Mouse (Mus musculus): ENCODE measurements around the gene Gm28308. TPM values are rescaled to one million over a fixed set of nuclear protein-coding genes. Genes with fewer than 3 reads are reported as not detected.

Gene Gm28308
- polyA plus RNA-seq, 1 experiment from 2014 or later = not detected

- H3K36me3 ChIP-seq (ENCODE audit: control insufficient read depth, insufficient read depth, low read length) = no peaks in the 10 kb centered on the region
- H3K4me3 ChIP-seq (ENCODE audit: low read length) = peak overlapping the region; percentile 35
- H3K27me3 ChIP-seq (replicated peaks; ENCODE audit: control insufficient read depth, insufficient read depth, low read length) = peaks cover 76% of the 10 kb centered on the region
- H3K9me3 ChIP-seq (ENCODE audit: control insufficient read depth, low read length) = no peaks in the 10 kb centered on the region
- H3K9ac ChIP-seq (ENCODE audit: low read depth, low read length) = peak overlapping the region; percentile 37
- H3K4me2 ChIP-seq (ENCODE audit: low read depth, low read length) = 0 out of 2 replicates have a peak overlapping the region, but pooled peaks have one; percentile 3
- WGBS = 1% methylated on average over 65 of the region's 68 CpGs
- H3K27ac ChIP-seq (ENCODE audit: low read length) = peak overlapping the region; percentile 34; the same call in 1 of the 2 replicates
- H3K4me1 ChIP-seq (ENCODE audit: control insufficient read depth, insufficient read depth, low read length) = no peaks in the 10 kb centered on the region
- ATAC-seq = no peak
Measured at GRCm38 (mm10) chr6:52234428-52235140, 21.4 kb upstream of the Gm28308 start.

DNA sequence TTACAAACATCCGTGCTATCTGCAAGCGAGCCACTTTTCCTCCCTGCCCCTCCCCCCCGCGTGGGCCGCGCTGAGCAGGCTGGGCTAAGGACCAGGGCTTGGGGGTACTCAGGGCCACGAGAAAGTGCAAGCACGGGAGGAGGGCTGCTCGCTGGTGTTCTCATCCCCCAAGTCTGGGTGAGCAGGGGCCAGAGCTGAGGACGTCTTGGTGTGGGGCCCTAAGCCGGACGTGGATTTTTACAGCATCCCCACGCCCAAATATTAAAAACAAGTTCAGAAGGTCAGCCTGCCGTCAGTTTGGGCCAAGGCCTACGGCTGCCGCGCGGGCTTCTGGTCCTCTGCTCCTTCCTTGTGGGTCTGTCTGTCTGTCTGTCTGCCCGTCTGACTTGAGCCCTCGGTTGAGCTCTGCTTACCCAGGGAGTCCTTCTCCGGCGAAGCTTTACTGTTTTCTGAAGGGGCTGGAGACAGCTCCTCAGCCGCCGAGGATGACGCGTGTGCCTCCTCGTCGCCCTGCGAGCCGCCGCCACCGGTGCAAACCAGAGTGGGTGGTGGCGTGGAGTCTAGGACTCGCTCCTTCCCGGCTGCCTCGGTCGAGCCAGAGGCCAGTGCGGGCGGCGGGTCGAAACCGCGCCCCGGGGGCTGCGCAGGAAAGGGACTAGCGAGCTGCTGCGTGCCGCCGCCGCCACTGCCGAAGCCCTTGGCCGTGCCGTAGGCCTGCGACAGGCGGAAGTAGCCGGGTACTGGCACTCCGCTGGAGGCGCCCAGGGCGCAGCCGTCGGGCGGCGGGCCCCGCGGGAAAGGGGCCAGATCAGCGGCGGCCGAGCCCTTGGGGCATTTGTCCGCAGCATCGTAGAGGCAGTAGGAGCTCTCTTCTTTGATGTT lies 20.6 kb upstream of the Gm28308 start:
- WGBS = 2% methylated on average over 70 of the region's 70 CpGs
- Histone ChIP-seq H3K4me2 (ENCODE audit: low read depth, low read length) (peak overlapping the region; percentile 3; the same call in 1 of the 2 replicates), H3K27me3 (replicated peaks; ENCODE audit: control insufficient read depth, insufficient read depth, low read length) (peaks cover 78% of the 10 kb centered on the region), H3K27ac (ENCODE audit: low read length) (0 out of 2 replicates have a peak overlapping the region, but pooled peaks have one; percentile 1), H3K4me3 (ENCODE audit: low read length) (peak overlapping the region; percentile 35), H3K9ac (ENCODE audit: low read depth, low read length) (peak overlapping the region; percentile 45), H3K4me1 (ENCODE audit: control insufficient read depth, insufficient read depth, low read length) (no peaks in the 10 kb centered on the region), H3K9me3 (ENCODE audit: control insufficient read depth, low read length) (no peaks in the 10 kb centered on the region), H3K36me3 (ENCODE audit: control insufficient read depth, insufficient read depth, low read length) (no peaks in the 10 kb centered on the region)
- peak; percentile 26; the same call in 1 of the 2 replicates for ATAC-seq

DNA sequence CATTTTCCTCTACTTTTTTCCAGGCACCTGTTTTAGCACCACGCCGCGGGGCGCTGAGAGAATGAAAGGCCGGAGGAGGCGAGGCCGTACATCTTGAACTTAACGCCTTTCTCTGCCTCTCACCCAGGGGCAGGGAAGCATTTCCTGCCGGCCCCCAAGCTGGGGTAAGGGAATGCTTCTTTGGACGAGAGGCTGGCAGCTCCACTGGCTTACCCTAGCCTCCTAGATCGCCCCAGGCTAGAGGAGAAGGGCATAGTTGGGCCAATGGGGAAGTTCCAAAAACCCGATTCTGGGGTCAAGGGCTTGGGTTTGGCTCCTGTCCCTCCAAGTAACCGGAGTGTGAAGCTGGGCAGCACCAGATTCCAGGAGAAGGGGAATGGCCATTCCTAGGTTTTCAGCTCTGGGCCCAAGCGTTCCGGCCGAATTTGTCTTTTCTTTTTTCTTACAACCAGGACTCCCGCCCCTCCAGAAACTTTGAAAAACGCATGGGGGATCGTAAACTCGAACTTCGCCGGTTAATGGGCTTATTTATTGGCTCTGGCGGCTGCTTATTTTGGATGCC lies 19.9 kb upstream of the Gm28308 start:
- no peak overlapping the region for H3K27ac ChIP-seq (ENCODE audit: low read length)
- 2% methylated on average over 23 of the region's 23 CpGs for WGBS

DNA sequence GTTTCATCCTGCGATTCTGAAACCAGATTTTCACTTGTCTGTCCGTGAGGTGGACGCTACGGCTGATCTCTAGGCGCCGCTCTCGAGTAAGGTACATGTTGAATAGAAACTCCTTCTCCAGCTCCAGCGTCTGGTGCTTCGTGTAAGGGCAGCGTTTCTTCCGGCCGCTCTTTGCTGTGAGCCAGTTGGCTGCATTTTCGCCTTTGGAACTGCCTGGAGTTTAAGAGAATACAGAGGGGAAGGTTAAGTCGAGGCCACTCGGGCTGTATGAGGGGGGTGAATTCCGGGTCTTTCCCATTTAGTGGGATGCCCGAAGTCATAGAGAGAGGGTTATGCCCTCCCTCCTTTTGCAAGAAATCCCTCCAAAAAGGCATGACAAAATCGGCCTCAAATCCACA lies 19.4 kb upstream of the Gm28308 start:
- peak overlapping the region; percentile 38; the same call in 1 of the 2 replicates for H3K4me2 ChIP-seq (ENCODE audit: low read depth, low read length)
- no peak for ATAC-seq
- H3K27me3 ChIP-seq (replicated peaks; ENCODE audit: control insufficient read depth, insufficient read depth, low read length) = peaks cover 80% of the 10 kb centered on the region
- H3K36me3 ChIP-seq (ENCODE audit: control insufficient read depth, insufficient read depth, low read length) = no peaks in the 10 kb centered on the region
- no peaks in the 10 kb centered on the region for H3K9me3 ChIP-seq (ENCODE audit: control insufficient read depth, low read length)
- peak overlapping the region; percentile 35 for H3K4me3 ChIP-seq (ENCODE audit: low read length)
- peak overlapping the region; percentile 45 for H3K9ac ChIP-seq (ENCODE audit: low read depth, low read length)
- no peaks in the 10 kb centered on the region for H3K4me1 ChIP-seq (ENCODE audit: control insufficient read depth, insufficient read depth, low read length)
- WGBS = 1% methylated on average over 18 of the region's 18 CpGs
- H3K27ac ChIP-seq (ENCODE audit: low read length) = no peak overlapping the region

More for the DNA sequence above, 19.9 kb upstream of the Gm28308 start:
- Histone ChIP-seq H3K4me3 (ENCODE audit: low read length) (peak overlapping the region; percentile 35), H3K27me3 (replicated peaks; ENCODE audit: control insufficient read depth, insufficient read depth, low read length) (peaks cover 81% of the 10 kb centered on the region), H3K4me2 (ENCODE audit: low read depth, low read length) (peak overlapping the region; percentile 38), H3K9me3 (ENCODE audit: control insufficient read depth, low read length) (no peaks in the 10 kb centered on the region), H3K9ac (ENCODE audit: low read depth, low read length) (peak overlapping the region; percentile 45), H3K36me3 (ENCODE audit: control insufficient read depth, insufficient read depth, low read length) (no peaks in the 10 kb centered on the region), H3K4me1 (ENCODE audit: control insufficient read depth, insufficient read depth, low read length) (no peaks in the 10 kb centered on the region)
- ATAC-seq = no peak

GRCm38 (mm10) chr6:52231885-52232567 lies 18.9 kb upstream of the Gm28308 start:
- H3K4me3 ChIP-seq (ENCODE audit: low read length) = peak overlapping the region; percentile 35
- no peak for ATAC-seq
- H3K9me3 ChIP-seq (ENCODE audit: control insufficient read depth, low read length) = no peaks in the 10 kb centered on the region
- H3K27me3 ChIP-seq (replicated peaks; ENCODE audit: control insufficient read depth, insufficient read depth, low read length) = peaks cover 80% of the 10 kb centered on the region
- 0 out of 2 replicates have a peak overlapping the region, but pooled peaks have one; percentile 45 for H3K9ac ChIP-seq (ENCODE audit: low read depth, low read length)
- no peaks in the 10 kb centered on the region for H3K4me1 ChIP-seq (ENCODE audit: control insufficient read depth, insufficient read depth, low read length)
- no peaks in the 10 kb centered on the region for H3K36me3 ChIP-seq (ENCODE audit: control insufficient read depth, insufficient read depth, low read length)
- peak overlapping the region; percentile 38 for H3K4me2 ChIP-seq (ENCODE audit: low read depth, low read length)
- WGBS = under 1% methylated on average over 18 of the region's 18 CpGs
- H3K27ac ChIP-seq (ENCODE audit: low read length) = no peak overlapping the region

GRCm38 (mm10) chr6:52230516-52231165 lies 17.5 kb upstream of the Gm28308 start, which contains the start of gene Hoxa9:
TSS of gene Hoxa9 (minus strand) at chr6:52231089.
- no peaks in the 10 kb centered on the region for H3K4me1 ChIP-seq (ENCODE audit: control insufficient read depth, insufficient read depth, low read length)
- H3K27me3 ChIP-seq (replicated peaks; ENCODE audit: control insufficient read depth, insufficient read depth, low read length) = peaks cover 80% of the 10 kb centered on the region
- H3K4me3 ChIP-seq (ENCODE audit: low read length) = peak within 1 kb of the TSS; percentile 36
- no peaks in the 10 kb centered on the region for H3K9me3 ChIP-seq (ENCODE audit: control insufficient read depth, low read length)
- H3K9ac ChIP-seq (ENCODE audit: low read depth, low read length) = peak within 1 kb of the TSS; percentile 56
- H3K4me2 ChIP-seq (ENCODE audit: low read depth, low read length) = peak within 1 kb of the TSS; percentile 38
- WGBS = 3% methylated on average over 32 of the region's 36 CpGs
- no peak for ATAC-seq
- H3K36me3 ChIP-seq (ENCODE audit: control insufficient read depth, insufficient read depth, low read length) = no peaks in the 10 kb centered on the region
- peak within 1 kb of the TSS; percentile 31; the same call in 1 of the 2 replicates for H3K27ac ChIP-seq (ENCODE audit: low read length)

DNA sequence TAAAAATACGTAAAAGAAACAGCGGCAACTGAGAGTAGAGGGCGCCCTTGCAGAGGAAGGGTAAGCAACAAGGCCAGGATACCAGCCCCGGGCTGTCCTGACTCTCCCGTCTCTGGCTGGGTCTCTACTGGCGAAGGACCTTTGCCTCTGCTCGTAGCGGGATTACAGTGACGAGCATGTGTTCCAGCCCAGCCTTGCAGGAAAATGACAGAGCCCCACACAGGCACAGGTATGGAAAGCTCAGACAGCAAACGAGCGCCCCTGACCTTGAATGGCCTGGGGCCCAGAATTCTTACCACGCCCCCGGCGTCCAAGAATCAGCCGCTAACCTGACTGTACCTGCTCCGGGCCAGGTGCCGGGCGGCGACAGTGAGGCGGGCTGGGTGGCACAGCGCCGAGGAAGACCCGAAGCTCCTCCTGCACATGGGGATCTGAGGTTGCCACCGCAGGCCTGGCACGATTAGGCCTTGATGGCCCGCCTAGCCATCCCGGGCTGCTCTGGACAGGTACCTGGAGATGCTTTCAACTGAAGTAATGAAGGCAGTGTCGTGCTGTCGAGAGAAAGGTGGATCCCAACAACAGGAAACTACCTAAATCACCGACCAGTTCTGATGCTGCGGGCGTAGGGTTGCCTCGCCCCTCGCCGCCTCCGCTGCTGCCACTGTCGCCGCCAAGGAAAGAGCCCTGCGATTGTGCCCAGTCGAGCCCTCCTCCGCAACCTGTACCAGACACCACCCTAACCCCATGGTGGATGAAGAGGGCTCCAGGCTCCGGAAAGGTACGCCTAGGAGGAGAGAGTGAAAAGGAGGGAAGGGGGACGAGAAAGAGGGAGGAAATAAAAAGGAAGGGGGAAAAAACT lies 16.6 kb upstream of the Gm28308 start:
- peaks cover 80% of the 10 kb centered on the region for H3K27me3 ChIP-seq (replicated peaks; ENCODE audit: control insufficient read depth, insufficient read depth, low read length)
- no peaks in the 10 kb centered on the region for H3K9me3 ChIP-seq (ENCODE audit: control insufficient read depth, low read length)
- 1% methylated on average over 44 of the region's 44 CpGs for WGBS
- no peaks in the 10 kb centered on the region for H3K4me1 ChIP-seq (ENCODE audit: control insufficient read depth, insufficient read depth, low read length)
- peak overlapping the region; percentile 56 for H3K9ac ChIP-seq (ENCODE audit: low read depth, low read length)
- peak overlapping the region; percentile 17 for H3K4me2 ChIP-seq (ENCODE audit: low read depth, low read length)
- no peak for ATAC-seq
- H3K4me3 ChIP-seq (ENCODE audit: low read length) = peak overlapping the region; percentile 36
- peak overlapping the region; percentile 31; the same call in 1 of the 2 replicates for H3K27ac ChIP-seq (ENCODE audit: low read length)
- no peaks in the 10 kb centered on the region for H3K36me3 ChIP-seq (ENCODE audit: control insufficient read depth, insufficient read depth, low read length)
